Mouse (Mus musculus): ENCODE data around the gene Wwc1.
"Not testable (repeated sequence)": the region's sequence is repeated elsewhere in the genome, so short reads cannot be mapped to it uniquely, and the experiment has no call there.

Gene Wwc1

DNA sequence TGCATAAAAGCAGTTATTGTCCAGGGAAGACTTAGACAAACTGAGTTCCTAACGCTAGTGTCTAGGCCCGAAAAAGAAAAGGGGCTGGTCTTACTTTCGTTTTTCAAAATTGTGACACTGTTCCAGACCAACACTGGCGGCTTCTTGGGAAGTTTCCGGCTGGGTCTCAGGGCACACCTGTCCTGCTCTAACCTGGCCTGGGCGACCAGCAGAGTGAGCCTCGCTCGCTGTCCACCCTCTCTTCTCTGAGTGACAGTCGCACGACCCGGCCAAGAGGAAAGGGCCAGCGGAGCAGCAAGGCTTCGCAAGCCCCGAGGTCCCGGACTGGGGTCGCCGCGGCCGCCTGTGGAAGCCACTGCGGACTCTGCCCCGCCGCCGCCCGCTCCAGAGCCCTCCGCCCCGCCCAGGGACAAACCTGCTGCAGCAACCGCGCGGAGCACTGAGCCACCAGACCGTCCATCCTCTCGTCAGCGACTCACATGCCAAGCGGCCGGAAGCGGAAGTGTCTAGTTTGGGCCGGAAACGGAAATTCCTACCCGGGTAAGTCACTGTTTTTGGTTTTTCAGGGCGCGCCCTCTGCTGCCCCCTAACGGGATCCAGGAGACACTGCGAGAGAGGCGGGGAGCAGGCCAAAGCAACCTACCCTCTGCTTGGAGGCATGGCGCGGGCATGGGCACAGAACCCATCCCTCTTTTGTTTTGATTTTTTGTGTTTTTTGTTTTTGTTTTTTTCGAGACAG is 146.1 kb downstream of the Wwc1 start, which contains the start of gene Rars:
Gene Rars, minus strand, starts transcription at position 485 of the 739 bp plus-strand sequence.
- DNase-seq (ENCODE audit: low spot score): peak; percentile 91

DNA sequence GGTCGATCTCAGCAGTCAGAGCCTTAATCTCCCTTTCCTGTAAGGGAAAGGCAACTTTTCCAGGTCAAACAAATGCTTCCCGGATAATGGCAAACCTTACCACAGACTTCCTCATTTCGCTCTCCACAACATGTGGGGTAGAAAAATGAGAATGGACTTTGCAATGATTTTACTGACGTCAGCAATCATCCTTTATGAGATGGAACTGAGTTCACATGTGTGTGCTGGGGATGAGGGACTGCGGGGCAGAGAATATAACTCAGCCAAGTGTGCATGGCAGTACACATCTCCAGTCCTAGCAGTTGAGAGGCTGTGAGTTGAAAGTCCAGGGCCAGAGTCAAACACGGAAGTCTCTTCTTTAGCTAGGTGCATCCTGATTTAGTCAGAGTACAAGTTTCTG is 147.1 kb downstream of the Wwc1 start:
- no peak for DNase-seq (ENCODE audit: low spot score)

DNA sequence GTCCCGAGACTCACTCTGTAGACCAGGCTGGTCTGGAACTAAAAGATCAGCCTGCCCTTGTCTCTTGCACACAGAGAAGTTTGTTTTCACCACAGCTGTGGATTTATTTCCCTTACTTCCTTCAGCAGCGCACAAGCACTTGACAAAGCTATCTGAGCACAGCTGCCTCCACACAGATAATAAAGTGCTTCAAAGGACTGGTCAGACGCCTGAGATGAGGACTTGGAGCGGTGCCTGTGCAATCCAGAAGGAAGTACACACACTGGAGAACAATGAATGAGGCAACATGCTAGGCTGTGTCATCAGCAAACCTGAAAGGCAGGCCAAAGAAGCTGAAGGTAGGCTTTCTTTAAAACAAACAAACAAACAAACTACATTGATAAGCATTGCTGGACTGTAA is 148.2 kb downstream of the Wwc1 start:
- no peak for DNase-seq (ENCODE audit: low spot score)

DNA sequence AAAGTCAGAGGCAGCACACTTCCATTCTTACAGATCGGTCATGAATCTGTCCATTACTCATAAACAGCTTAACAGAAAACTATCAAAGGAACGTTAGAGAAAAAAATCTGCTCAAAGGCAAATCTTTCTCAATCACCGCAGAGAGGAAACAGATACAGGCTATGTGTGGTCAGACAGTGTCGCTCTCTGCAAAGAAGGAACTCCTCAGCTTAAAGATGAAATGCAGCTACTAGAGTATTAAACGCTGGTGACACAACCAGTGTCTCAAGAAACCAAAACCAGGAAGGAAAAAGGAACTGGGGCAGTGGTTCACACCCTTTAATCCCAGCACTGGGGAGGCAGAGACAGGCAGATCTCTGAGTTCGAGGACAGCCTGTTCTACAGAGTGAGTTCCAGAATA is 152.6 kb downstream of the Wwc1 start:
- DNase-seq (ENCODE audit: low spot score): no peak

DNA sequence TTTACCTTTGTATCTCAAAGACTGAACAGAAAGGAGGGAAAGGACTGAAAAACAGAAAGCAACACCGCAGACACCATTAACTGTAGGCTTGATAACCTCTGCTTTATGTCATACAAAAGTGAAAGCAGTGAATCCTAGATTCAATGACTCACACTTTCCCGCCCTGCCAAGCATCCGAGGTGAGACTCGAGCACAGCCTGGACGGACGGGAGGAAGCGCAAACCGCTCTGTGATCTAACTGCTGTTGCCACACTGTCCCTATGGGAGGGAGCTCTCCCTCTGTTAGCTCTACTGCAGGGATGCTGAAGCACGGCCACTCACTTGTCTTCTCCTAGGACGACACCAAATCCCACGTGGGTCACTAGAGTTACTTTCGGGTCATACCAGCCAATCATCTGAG is 164.0 kb downstream of the Wwc1 start:
- no peak for DNase-seq (ENCODE audit: low spot score)

DNA sequence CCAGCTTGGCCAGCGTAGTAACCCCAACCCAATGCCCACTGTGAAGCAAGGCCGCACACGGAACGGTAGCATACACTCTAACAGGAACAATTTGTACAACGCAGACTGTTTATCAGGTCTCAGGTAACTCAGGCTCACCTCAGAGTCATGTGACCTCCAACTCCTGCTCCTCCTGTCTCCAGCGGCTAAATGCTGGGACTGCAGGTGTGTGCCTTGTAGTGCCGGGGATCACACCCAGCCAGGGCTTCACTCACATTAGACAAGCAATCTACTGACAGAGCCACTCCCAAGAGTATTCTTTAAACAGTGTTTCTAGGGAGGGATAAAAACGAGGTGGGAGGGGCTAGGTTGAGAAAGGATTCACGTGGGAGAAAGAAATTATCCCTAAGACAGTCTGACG is 168.9 kb downstream of the Wwc1 start:
- no peak for DNase-seq (ENCODE audit: low spot score)

DNA sequence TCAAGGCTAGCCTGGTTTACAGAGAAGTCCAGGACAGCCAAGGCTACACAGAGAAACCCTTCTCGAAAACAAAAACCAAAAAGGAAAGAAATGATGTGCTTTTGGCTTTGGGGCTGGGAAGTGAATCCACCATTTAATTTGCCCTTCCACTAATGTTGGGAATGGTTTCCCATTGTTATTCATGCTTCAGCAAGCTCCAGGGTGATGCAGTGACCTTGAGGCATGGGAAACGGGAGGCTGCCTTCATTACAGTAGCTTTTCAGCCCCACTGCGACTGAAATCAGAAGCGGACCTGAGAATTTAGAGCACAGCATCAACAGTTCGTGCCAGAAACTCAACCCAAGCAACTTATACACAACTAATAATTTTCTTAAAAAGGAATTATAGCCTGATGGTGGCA is 179.0 kb downstream of the Wwc1 start:
- no peak for DNase-seq (ENCODE audit: low spot score)

DNA sequence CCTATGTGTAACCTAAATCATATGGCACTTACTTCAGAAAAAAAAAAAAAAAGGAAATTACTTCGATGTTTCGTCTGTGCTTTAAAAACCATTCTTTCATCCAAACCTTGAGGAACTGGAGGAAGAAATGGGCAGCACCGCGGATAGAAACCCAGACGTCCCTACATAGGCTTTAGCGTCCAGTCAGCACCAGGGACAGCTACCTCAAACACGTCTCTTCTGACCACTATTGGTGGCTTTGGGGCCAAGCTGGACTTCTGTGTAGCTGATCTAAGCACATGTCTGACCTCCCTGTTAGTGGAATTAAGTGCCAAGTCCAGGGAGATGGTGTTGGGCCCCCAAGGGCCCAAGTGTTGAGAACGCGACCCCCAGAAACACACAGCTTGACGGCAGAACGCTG is 181.5 kb downstream of the Wwc1 start, which contains the start of gene Fbll1:
Gene Fbll1, minus strand, starts transcription at position 11 of the 400 bp plus-strand sequence.
- peak; percentile 54 for DNase-seq (ENCODE audit: low spot score)

DNA sequence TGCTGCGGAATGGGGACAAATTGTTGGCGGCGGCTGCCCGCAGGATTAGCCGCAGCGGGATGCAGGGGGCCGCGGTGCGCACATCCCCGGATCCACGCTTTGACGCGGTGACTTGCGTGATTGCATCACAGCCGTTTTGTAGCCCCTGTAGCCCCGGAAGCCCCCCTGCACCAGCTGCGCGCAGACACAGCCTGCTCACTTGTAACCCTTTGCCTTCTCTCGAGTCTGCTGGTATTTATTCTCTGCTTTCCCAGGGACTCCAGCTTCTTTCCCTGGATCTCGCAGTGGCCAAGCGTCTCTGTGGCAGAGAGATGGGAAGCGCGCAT is 181.9 kb downstream of the Wwc1 start:
- DNase-seq (ENCODE audit: low spot score): no peak

DNA sequence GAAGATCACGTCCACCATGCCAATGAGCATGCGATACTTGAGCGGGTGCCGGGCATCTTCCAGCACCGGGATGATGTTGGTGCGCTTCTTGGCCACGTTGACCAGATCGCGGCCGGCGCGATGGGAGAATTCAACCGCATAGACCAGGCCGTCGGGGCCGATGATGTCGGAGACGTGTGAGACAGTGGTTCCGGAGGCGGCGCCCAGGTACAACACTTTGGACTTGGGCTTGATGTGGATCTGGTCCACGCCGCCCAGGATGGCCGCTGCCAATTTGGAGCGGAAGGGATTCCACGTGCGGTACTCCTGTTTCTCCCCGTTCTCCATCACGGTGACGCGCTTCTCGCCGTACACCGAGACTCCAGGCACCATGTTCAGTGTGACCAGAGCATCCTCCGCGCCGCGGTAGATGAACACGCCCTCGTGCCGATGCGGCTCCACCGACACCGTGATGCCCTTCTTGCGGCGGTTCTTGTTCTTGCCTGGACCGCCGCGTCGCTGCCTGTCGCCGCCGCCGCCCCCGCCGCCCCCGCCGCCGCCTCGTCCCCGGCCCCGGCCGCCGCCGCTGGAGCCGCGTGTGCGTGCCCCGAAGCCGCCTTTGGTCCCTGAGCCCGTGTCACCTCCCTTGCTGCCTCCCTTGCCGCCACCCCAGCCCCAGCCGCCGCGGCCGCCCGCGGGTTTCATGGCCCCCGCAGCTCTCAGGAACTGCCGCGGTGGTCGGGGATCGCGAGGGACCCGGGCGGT is 182.4 kb downstream of the Wwc1 start:
- DNase-seq (ENCODE audit: low spot score): no peak

DNA sequence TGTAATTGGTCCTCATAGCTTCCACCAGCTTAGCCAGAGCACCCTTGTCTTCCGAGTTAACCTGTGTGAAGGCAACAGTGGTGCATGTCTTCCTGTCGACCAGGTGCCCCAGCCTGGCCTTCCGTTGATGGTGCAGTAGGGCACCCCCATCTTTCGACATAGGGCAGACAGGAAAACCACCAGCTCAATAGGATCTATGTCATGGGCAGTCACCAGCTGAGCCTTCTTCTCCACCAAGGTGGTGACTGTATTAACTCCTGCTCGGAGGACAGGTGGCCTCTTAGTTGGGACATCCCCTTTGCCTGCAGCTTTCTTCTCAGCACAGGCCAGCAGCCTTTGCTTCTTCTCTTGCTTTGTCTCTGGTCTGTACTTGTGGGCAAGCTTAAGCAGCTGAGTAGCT is 187.5 kb downstream of the Wwc1 start:
- not testable (repeated sequence) for DNase-seq (ENCODE audit: low spot score)

DNA sequence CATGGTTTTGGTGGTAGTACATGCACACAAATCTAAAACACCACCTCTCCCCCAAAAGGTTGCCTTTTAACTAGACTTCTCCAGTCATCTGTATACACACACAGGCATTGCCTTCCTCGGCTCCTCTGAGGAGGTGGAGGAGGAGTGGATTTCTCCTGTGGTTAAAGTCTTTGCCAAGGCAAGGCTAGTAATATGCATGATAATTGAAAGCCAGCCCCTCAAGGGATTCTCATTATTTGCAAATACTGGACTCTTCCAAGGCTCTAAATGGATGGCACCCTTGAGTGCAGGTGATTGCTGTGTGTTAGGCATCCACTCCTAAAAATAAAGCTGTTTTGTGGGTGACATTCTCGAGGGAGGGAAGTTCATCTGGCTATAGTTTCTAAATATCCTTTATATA is 191.9 kb downstream of the Wwc1 start:
- DNase-seq (ENCODE audit: low spot score): no peak

Measured in testis, postnatal 14 days (tissue).